Mouse (Mus musculus) liver, postnatal 0 days (tissue): ENCODE data around the gene Col5a3. TPM values are rescaled to one million over a fixed set of nuclear protein-coding genes. Genes with fewer than 3 reads are reported as not detected.

ENCODE experiments used
- ATAC-seq: fragments of 200-750 bp; cut with Nextera tagmentation; 2 replicates; pipeline ENCODE4 v1.8.0; 2017; ENCODE audit warnings: mild to moderate bottlenecking, moderate library complexity
- DNase-seq: peaks from one replicate; pipeline ENCODE4 v3.0.0-alpha.2; 2016
- H3K27ac ChIP-seq: fragments of 300-500 bp; sonication (generic); 2 replicates; pipeline ENCODE4 v1.5.1; 2014; ENCODE audit warnings: antibody characterized with exemption, moderate library complexity, mild to moderate bottlenecking, low read depth
- H3K27me3 ChIP-seq: fragments of 300-500 bp; sonication (generic); 2 replicates; pipeline ENCODE4 v1.6.1; 2014; ENCODE audit warnings: low read length, control low read depth, mixed read lengths; ENCODE audit not compliant: insufficient read depth
- H3K36me3 ChIP-seq: fragments of 300-500 bp; sonication (generic); replicated peaks from 2 replicates; pipeline ENCODE4 v1.6.1; 2014; ENCODE audit warnings: mild to moderate bottlenecking, control low read depth, low read length, moderate library complexity, mixed read lengths; ENCODE audit not compliant: insufficient read depth
- H3K4me1 ChIP-seq: fragments of 300-500 bp; sonication (generic); 2 replicates; pipeline ENCODE4 v1.6.1; 2014; ENCODE audit warnings: antibody characterized with exemption, mild to moderate bottlenecking, control low read depth; ENCODE audit not compliant: insufficient read depth
- H3K4me2 ChIP-seq: fragments of 300-500 bp; sonication (generic); 2 replicates; pipeline ENCODE4 v1.6.1; 2014; ENCODE audit warnings: low read depth, mild to moderate bottlenecking, low read length, moderate library complexity, mixed read lengths
- H3K4me3 ChIP-seq: fragments of 300-500 bp; sonication (generic); 2 replicates; pipeline ENCODE4 v1.5.1; 2014; ENCODE audit warnings: low read depth, low read length
- H3K9ac ChIP-seq: fragments of 300-500 bp; sonication (generic); replicated peaks from 2 replicates; pipeline ENCODE4 v1.6.1; 2014; ENCODE audit warnings: mild to moderate bottlenecking, moderate library complexity
- H3K9me3 ChIP-seq: fragments of 300-500 bp; sonication (generic); 2 replicates; pipeline ENCODE4 v1.6.1; 2016; ENCODE audit warnings: mild to moderate bottlenecking, control low read depth, low read length, mixed read lengths
- CTCF ChIP-seq: sonication (generic); IDR thresholded peaks from 2 replicates; pipeline ENCODE4 v1.5.1; 2016; ENCODE audit warnings: antibody characterized with exemption, low read depth
- EP300 ChIP-seq: IDR thresholded peaks from 2 replicates; pipeline ENCODE4 v1.6.1; 2016; ENCODE audit warnings: antibody characterized with exemption, low read depth, mild to moderate bottlenecking
- WGBS: fragments of 180-500 bp; shearing (Covaris S2); extraction: QIAGEN DNeasy Blood & Tissue Kit; methylation state at CpG from one replicate; pipeline ENCODE4 v1.1.7; 2014; ENCODE audit not compliant: insufficient replicate concordance; 5-methylcytosine and 5-hydroxymethylcytosine counted together
- polyA plus RNA-seq: library from polyadenylated mRNA; unstranded; fragments of >200 nt; fragmentation: Nextera tagmentation; extraction: Ambion mirVana; gene quantifications from 2 replicates; pipeline ENCODE4 v1.2.1, GENCODE M21; 2015

Col5a3 gene
- polyA plus RNA-seq, 1 experiment from 2014 or later, result 1.0 TPM

DNA sequence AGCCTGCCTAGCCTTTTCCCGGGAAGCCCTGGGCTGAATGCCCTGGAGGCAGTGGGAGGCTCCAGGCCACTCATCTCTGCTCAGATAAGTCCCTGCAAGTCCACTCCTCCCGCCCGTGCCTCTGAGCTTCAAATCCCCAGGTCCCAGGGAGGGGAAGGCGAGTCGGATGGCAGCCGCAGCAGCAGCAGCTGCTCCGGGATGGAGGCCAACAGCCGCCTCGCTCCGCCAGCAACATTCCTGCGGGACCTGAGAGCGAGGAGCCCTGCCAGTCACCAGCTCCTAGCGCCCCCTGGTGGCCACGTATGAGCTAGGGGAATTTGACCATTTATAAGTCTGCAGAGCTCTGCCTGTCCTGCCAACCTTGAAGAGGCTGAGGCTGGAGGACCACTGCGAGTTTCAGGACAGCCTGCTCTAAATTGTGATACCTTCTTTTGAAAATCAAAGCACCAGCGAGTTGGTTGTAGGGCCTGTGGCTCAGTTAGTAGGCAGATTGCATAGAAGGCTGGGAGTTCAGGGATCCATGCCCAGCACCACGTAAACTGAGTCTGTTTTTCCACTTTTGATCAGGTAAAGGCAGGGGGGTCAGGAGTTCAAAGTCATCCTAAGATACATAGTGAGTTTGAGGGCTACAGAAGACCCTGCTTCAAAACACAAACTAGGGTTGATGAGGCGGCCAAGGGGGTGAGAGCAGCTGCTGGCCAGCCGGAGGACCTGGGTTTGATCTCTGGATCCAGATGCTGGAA lies 16.2 kb upstream of the Col5a3 start:
- no peak overlapping the region for H3K27ac ChIP-seq
- TF ChIP-seq CTCF (peak; percentile 98), EP300 (no peak)
- WGBS, result 17% methylated on average over 19 of the region's 19 CpGs
- H3K4me1 ChIP-seq, result no peaks in the 10 kb centered on the region
- no peak overlapping the region for H3K9ac ChIP-seq
- 0 out of 2 replicates have a peak overlapping the region, but pooled peaks have one; percentile 7 for H3K4me2 ChIP-seq
- no peaks in the 10 kb centered on the region for H3K36me3 ChIP-seq
- H3K4me3 ChIP-seq, result no peak overlapping the region
- DNase-seq (peak; percentile 90), ATAC-seq (peak; percentile 81)
- H3K9me3 ChIP-seq, result no peaks in the 10 kb centered on the region
- 0 out of 2 replicates have a peak, but pooled peaks cover 2% of the 10 kb centered on the region for H3K27me3 ChIP-seq

DNA sequence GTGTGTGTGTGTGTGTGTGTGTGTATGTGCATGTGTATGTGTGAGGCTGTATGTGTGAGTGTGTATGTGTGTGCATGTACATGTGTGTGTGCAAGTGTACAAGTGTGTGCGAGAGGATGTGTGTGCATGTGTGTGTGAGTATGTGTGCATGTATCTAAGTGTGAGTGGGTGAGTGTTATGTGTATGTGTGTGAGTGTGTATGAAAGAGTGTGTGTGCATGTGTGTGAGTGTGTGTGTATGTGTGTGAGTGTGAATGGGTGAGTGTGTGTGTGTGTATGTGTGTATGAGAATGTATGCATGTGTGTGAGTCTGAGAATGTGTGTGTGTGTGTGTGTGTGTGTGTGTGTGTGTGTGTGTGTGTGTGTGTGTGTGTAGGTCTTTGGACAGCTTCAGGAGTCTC lies 13.3 kb upstream of the Col5a3 start:
- H3K4me2 ChIP-seq, result no peak overlapping the region
- ATAC-seq, result no peak

DNA sequence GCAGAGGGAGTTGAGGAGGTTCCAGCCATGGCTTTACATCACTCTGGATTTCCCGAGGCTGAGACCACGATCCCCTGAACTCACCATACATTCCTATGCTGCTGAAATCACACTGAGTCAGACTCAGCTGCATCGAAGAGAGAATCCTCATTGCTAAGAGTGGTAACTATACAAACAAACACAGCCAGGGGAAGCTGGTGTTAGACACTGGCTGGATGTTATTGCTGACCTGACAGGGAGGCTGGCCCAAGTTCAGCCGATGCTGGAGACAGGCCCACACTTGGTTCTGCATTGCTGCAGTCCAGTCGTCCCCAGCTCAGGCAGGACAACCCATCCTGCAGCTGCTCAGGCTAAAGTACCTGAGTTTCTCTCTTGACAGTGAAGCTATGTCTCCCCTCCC lies 10.9 kb upstream of the Col5a3 start:
- no peak for TF ChIP-seq EP300
- TF ChIP-seq CTCF, result no peak
- DNase-seq (no peak), ATAC-seq (no peak)
- 50% methylated on average over 5 of the region's 5 CpGs for WGBS
- H3K4me1 ChIP-seq, result no peaks in the 10 kb centered on the region
- no peak overlapping the region for H3K4me2 ChIP-seq
- no peak overlapping the region for H3K27ac ChIP-seq
- 0 out of 2 replicates have a peak, but pooled peaks cover 2% of the 10 kb centered on the region for H3K27me3 ChIP-seq
- H3K36me3 ChIP-seq, result no peaks in the 10 kb centered on the region
- H3K9ac ChIP-seq, result no peak overlapping the region
- H3K9me3 ChIP-seq, result no peaks in the 10 kb centered on the region
- H3K4me3 ChIP-seq, result no peak overlapping the region

More for the DNA sequence above, 13.3 kb upstream of the Col5a3 start:
- Histone ChIP-seq H3K27ac (no peak overlapping the region), H3K36me3 (no peaks in the 10 kb centered on the region), H3K9me3 (no peaks in the 10 kb centered on the region), H3K4me1 (no peaks in the 10 kb centered on the region), H3K9ac (no peak overlapping the region), H3K27me3 (0 out of 2 replicates have a peak, but pooled peaks cover 2% of the 10 kb centered on the region), H3K4me3 (no peak overlapping the region)
- TF ChIP-seq EP300 (no peak), CTCF (no peak)
- DNase-seq, result no peak
- 94% methylated on average over 1 of the region's 1 CpGs for WGBS

DNA sequence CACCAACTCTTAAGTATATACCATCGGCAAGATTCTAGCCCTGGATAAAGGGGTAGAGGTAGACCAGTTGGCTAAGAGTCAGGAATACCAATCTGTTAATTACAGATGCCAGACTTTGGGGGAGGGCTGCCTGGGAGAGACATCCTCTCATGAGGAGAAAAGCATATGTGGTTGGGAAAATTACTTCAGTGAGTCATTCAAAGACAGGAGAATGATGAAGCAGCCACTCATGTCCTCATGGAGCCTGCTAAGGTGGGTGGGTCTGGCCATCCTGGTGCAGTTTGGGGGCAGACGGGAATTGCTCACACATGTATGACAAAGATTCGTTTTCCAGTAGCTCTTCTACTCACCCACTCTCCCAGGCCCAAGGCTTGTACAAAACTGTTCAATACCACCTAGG lies 8.0 kb upstream of the Col5a3 start:
- H3K27me3 ChIP-seq, result no peaks in the 10 kb centered on the region
- no peak overlapping the region for H3K4me2 ChIP-seq
- H3K4me1 ChIP-seq, result no peaks in the 10 kb centered on the region
- H3K27ac ChIP-seq, result no peak overlapping the region
- H3K9ac ChIP-seq, result no peak overlapping the region
- DNase-seq, result no peak
- H3K9me3 ChIP-seq, result no peaks in the 10 kb centered on the region
- no peak overlapping the region for H3K4me3 ChIP-seq
- ATAC-seq, result no peak
- H3K36me3 ChIP-seq, result no peaks in the 10 kb centered on the region
- 81% methylated on average over 3 of the region's 3 CpGs for WGBS
- TF ChIP-seq EP300, result no peak
- no peak for TF ChIP-seq CTCF

DNA sequence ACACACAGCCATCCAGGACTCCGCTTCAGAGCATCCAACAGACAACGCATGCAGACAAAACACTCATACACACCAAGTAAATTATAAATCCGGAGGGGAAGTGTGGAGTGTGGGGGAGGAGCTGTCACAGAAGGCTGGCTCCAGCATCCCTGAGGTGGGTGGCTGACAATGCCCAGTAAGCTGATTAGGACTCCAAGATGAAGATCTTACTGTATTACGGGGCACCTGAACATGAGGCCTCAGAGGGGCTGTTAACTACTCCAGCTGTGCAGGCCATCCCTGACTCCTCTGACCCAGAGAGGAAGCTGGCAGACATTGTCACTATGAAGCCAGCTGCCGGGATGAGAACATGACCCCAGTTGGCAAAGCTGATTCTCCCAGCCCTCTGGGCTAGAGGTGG lies 5.1 kb upstream of the Col5a3 start:
- no peak for ATAC-seq
- Histone ChIP-seq H3K36me3 (no peaks in the 10 kb centered on the region), H3K4me1 (peaks cover under 1% of the 10 kb centered on the region; the same call in 1 of the 2 replicates), H3K9me3 (no peaks in the 10 kb centered on the region), H3K4me3 (no peak overlapping the region), H3K4me2 (no peak overlapping the region), H3K9ac (no peak overlapping the region), H3K27me3 (0 out of 2 replicates have a peak, but pooled peaks cover 5% of the 10 kb centered on the region), H3K27ac (no peak overlapping the region)
- TF ChIP-seq EP300, result no peak
- no peak for TF ChIP-seq CTCF
- WGBS, result 71% methylated on average over 5 of the region's 5 CpGs
- no peak for DNase-seq

DNA sequence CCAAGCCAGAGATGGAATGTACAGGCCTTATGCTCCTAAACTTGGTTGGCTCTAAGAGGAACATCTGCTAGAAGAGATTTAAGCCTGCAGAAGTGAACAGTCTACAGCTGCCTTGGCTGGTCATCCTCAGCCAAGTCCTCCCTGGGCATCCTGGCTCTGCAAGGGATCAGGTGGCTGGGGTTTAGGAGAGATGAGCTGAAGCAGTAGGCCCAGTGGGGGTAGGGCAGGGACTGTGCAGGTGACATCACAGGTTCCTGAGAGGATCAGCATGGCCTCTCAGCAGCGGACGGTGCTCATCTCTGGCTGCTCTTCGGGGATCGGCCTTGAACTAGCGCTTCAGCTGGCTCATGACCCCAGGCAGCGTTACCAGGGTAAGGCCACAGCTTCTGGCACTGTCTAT lies 3.4 kb upstream of the Col5a3 start, which contains the start of gene Rdh8:
Rdh8 (plus strand) TSS at position 268 of the 400 bp plus-strand sequence.
- Histone ChIP-seq H3K4me2 (no peak within 1 kb of the TSS), H3K36me3 (no peaks in the 10 kb centered on the region), H3K9me3 (no peaks in the 10 kb centered on the region), H3K9ac (no peak within 1 kb of the TSS), H3K4me1 (peaks cover 3% of the 10 kb centered on the region; the same call in 1 of the 2 replicates), H3K4me3 (no peak within 1 kb of the TSS), H3K27ac (no peak within 1 kb of the TSS), H3K27me3 (peaks cover 16% of the 10 kb centered on the region; the same call in 1 of the 2 replicates)
- TF ChIP-seq EP300 (no peak), CTCF (no peak)
- 71% methylated on average over 6 of the region's 6 CpGs for WGBS
- no peak for ATAC-seq
- DNase-seq, result no peak
